Mouse (Mus musculus): ENCODE results near the gene Map3k13. TPM values are rescaled to one million over a fixed set of nuclear protein-coding genes. Genes with fewer than 3 reads are reported as not detected.

Map3k13 gene
- total and polyA plus RNA-seq, 2 experiments from 2014 or later: 3.0 to 8.7 TPM

GRCm38 (mm10) chr16:21977347-21977746, 183.2 kb downstream of the Map3k13 start:
- no peak for TF ChIP-seq CTCF (IDR thresholded peaks at IDR 0.05; ENCODE audit: low read depth)

More at GRCm38 (mm10) chr16:21977347-21977746, 183.2 kb downstream of the Map3k13 start:
- ATAC-seq (no peak), DNase-seq (no peak)
- Histone ChIP-seq H3K9me3 (ENCODE audit: low read length) (no peaks in the 10 kb centered on the region), H3K27ac (ENCODE audit: low read depth, low read length) (no peak overlapping the region), H3K4me1 (ENCODE audit: insufficient read depth) (no peaks in the 10 kb centered on the region), H3K27me3 (ENCODE audit: insufficient read depth, low read length) (no peaks in the 10 kb centered on the region; the same call in 1 of the 2 replicates), H3K36me3 (ENCODE audit: insufficient read depth) (no peaks in the 10 kb centered on the region), H3K4me2 (ENCODE audit: low read depth) (no peak overlapping the region), H3K4me3 (ENCODE audit: low read depth, low read length) (no peak overlapping the region), H3K9ac (no peak overlapping the region)
- WGBS: 80% methylated on average over 5 of the region's 5 CpGs

Other genes starting within 250 kb of the Map3k13 start
- gene 2510009E07Rik, start 99.7 kb upstream of the Map3k13 start, total RNA-seq (2014; rRNA removed): 37.0 and 37.6 TPM in 2 replicates
- gene 2510009E07Rik, start 99.7 kb upstream of the Map3k13 start, polyA plus RNA-seq (2015; fragmentation: Nextera tagmentation; extraction: Ambion mirVana): 30.6 and 40.5 TPM in 2 replicates
- gene Ehhadh, start 6.5 kb upstream of the Map3k13 start, total RNA-seq (2014; rRNA removed): 1.6 and 1.9 TPM in 2 replicates
- gene Ehhadh, start 6.5 kb upstream of the Map3k13 start, polyA plus RNA-seq (2015; fragmentation: Nextera tagmentation; extraction: Ambion mirVana): 1.3 and 1.4 TPM in 2 replicates
- 20.2 and 23.2 TPM in 2 replicates for gene Tmem41a, start 153.2 kb downstream of the Map3k13 start, total RNA-seq (2014; rRNA removed)
- gene Tmem41a, start 153.2 kb downstream of the Map3k13 start, polyA plus RNA-seq (2015; fragmentation: Nextera tagmentation; extraction: Ambion mirVana): 43.2 and 43.4 TPM in 2 replicates
- 0.43 and 1.8 TPM in 2 replicates for gene Liph, start 201.3 kb downstream of the Map3k13 start, total RNA-seq (2014; rRNA removed)
- gene Liph, start 201.3 kb downstream of the Map3k13 start, polyA plus RNA-seq (2015; fragmentation: Nextera tagmentation; extraction: Ambion mirVana): 0.64 and 0.91 TPM in 2 replicates
- gene Senp2, start 215.1 kb downstream of the Map3k13 start, total RNA-seq (2014; rRNA removed): 37.1 and 49.1 TPM in 2 replicates
- gene Senp2, start 215.1 kb downstream of the Map3k13 start, polyA plus RNA-seq (2015; fragmentation: Nextera tagmentation; extraction: Ambion mirVana): 28.0 and 42.1 TPM in 2 replicates

Measured in forebrain, postnatal 0 days (tissue).